Mouse (Mus musculus): ENCODE measurements around the gene Arl10. TPM values are rescaled to one million over a fixed set of nuclear protein-coding genes. Genes with fewer than 3 reads are reported as not detected.

Gene Arl10
- total and polyA plus RNA-seq, 3 experiments, result 1.7 to 17.4 (median 2.5) TPM

DNA sequence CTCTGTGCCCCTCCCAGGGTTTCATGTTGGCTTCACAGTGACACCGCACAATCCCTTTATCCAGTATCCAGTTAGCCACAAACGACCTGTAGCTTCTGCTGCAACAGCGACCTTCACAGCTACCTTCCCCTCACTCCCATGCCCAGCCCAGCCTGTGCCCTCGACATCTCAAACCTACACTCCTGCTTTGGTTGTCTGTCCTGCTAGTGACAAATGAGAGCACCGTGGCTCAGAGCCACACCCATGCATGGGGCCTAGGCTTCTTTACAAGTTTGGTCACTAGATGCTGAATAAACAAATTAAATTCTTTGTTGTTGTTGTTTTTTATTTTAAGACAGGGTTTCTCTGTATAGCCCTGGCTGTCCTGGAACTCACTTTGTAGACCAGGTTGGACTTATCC lies 32.4 kb downstream of the Arl10 start:
- Histone ChIP-seq H3K36me3 (replicated peaks in 1 of 2; ENCODE audit: control insufficient read depth in 1 of 2, insufficient read depth in 1 of 2, low read length in 1 of 2) (peaks cover 0 to 18% of the 10 kb centered on the region in 2 experiments), H3K27me3 (replicated peaks) (no peaks in the 10 kb centered on the region), H3K79me2 (replicated peaks; ENCODE audit: control insufficient read depth, extremely low read depth, insufficient read depth, poor library complexity, severe bottlenecking) (no peaks in the 10 kb centered on the region), H3K9ac (ENCODE audit: insufficient read depth, low read depth) (no peak overlapping the region), H3K27ac (ENCODE audit: insufficient read depth, low read depth) (no peak overlapping the region), H3K4me1 (ENCODE audit: control insufficient read depth in 1 of 2, insufficient read depth in 2 of 2) (peaks cover 0 to 10% of the 10 kb centered on the region in 2 experiments; a peak in 2 of 4 replicates), H3K4me2 (ENCODE audit: insufficient read depth, low read depth, poor library complexity, severe bottlenecking) (no peak overlapping the region), H3K4me3 (replicated peaks in 1 of 3; ENCODE audit: low read depth in 2 of 3, low read length in 2 of 3, poor library complexity in 1 of 3) (no peak overlapping the region), H3K9me3 (replicated peaks; ENCODE audit: low read length) (no peaks in the 10 kb centered on the region)
- TF ChIP-seq POLR2A (IDR thresholded peaks at IDR 0.05; ENCODE audit: low read depth, low read length) (no peak), TBP (conservative IDR thresholded peaks at IDR 0.05; ENCODE audit: low read depth, low read length) (no peak), MEF2A (IDR thresholded peaks at IDR 0.05; ENCODE audit: borderline replicate concordance, low read depth, low read length) (no peak), E2F4 (IDR thresholded peaks at IDR 0.05; ENCODE audit: insufficient replicate concordance, low read depth, low read length) (no peak), POLR2AphosphoS2 (IDR thresholded peaks at IDR 0.05; ENCODE audit: low read depth, low read length) (no peak), ZC3H11A (IDR thresholded peaks at IDR 0.05; ENCODE audit: low read depth, low read length) (no peak), MAZ (IDR thresholded peaks at IDR 0.05; ENCODE audit: low read depth, low read length) (no peak), PAX5 (IDR thresholded peaks at IDR 0.05; ENCODE audit: low read length) (no peak), ETS1 (conservative IDR thresholded peaks at IDR 0.05; ENCODE audit: low read depth, low read length) (no peak), MXI1 (IDR thresholded peaks at IDR 0.05; ENCODE audit: low read depth, low read length) (no peak), MAFK (IDR thresholded peaks at IDR 0.05; ENCODE audit: insufficient replicate concordance, low read length) (no peak), HCFC1 (IDR thresholded peaks at IDR 0.05; ENCODE audit: low read depth, low read length) (no peak), TCF12 (IDR thresholded peaks at IDR 0.05; ENCODE audit: low read depth, low read length) (no peak), JUN (IDR thresholded peaks at IDR 0.05; ENCODE audit: insufficient read depth, low read depth, low read length) (no peak), RAD21 (IDR thresholded peaks at IDR 0.05; ENCODE audit: low read depth, low read length) (no peak), USF2 (conservative IDR thresholded peaks at IDR 0.05; ENCODE audit: low read depth, low read length) (no peak), RCOR1 (conservative IDR thresholded peaks at IDR 0.05; ENCODE audit: low read depth, low read length) (no peak), KAT2A (IDR thresholded peaks at IDR 0.05; ENCODE audit: insufficient replicate concordance, low read length) (no peak)
- dilution Hi-C loops (cut with MboI; ENCODE audit: extremely low pct_ligation_motif_present, extremely low pct_unique_long_range_greater_than_20kb, low sequenced_read_pairs) (no loop called here), in situ Hi-C loops (cut with MboI; ENCODE audit: low pct_ligation_motif_present, low pct_unique_long_range_greater_than_20kb, low sequenced_read_pairs) (no loop called here)
- DNase-seq (ENCODE audit: extremely low read depth), result no peak

DNA sequence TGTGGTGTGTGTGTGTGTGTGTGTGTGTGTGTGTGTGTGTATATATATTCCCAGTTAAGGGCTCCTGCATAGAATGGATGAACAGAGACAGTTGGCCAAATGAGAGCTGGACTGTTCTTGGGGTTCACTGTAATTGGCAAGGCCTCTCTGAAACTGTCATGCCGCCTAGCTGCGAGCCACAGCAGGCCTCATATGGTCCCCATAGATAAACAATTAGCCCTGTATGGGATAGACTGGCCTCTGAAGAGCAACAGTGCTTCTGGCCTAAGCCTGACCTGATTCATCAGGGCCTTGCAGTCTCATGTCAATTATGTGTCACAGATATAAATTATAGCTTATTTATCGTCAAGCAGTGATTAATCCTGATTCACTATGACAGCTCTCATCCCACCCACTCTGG lies 33.2 kb downstream of the Arl10 start:
- Histone ChIP-seq H3K4me3 (replicated peaks in 1 of 3; ENCODE audit: low read depth in 2 of 3, low read length in 2 of 3, poor library complexity in 1 of 3) (no peak overlapping the region), H3K79me2 (replicated peaks; ENCODE audit: control insufficient read depth, extremely low read depth, insufficient read depth, poor library complexity, severe bottlenecking) (no peaks in the 10 kb centered on the region), H3K27ac (ENCODE audit: insufficient read depth, low read depth) (no peak overlapping the region), H3K4me1 (ENCODE audit: control insufficient read depth in 1 of 2, insufficient read depth in 2 of 2) (peaks cover 0 to 10% of the 10 kb centered on the region in 2 experiments; a peak in 2 of 4 replicates), H3K4me2 (ENCODE audit: insufficient read depth, low read depth, poor library complexity, severe bottlenecking) (no peak overlapping the region), H3K9me3 (replicated peaks; ENCODE audit: low read length) (no peaks in the 10 kb centered on the region), H3K36me3 (replicated peaks in 1 of 2; ENCODE audit: control insufficient read depth in 1 of 2, insufficient read depth in 1 of 2, low read length in 1 of 2) (peaks cover 0 to 18% of the 10 kb centered on the region in 2 experiments), H3K9ac (ENCODE audit: insufficient read depth, low read depth) (no peak overlapping the region), H3K27me3 (replicated peaks) (no peaks in the 10 kb centered on the region)
- in situ Hi-C loops (cut with MboI; ENCODE audit: low pct_ligation_motif_present, low pct_unique_long_range_greater_than_20kb, low sequenced_read_pairs) (no loop called here), dilution Hi-C loops (cut with MboI; ENCODE audit: extremely low pct_ligation_motif_present, extremely low pct_unique_long_range_greater_than_20kb, low sequenced_read_pairs) (no loop called here)
- no peak for TF ChIP-seq MXI1 (IDR thresholded peaks at IDR 0.05; ENCODE audit: low read depth, low read length)
- no peak for TF ChIP-seq TCF12 (IDR thresholded peaks at IDR 0.05; ENCODE audit: low read depth, low read length)
- no peak for TF ChIP-seq NRF1 (IDR thresholded peaks at IDR 0.05; ENCODE audit: low read depth, low read length)
- no peak for TF ChIP-seq PAX5 (IDR thresholded peaks at IDR 0.05; ENCODE audit: low read length)
- TF ChIP-seq JUN (IDR thresholded peaks at IDR 0.05; ENCODE audit: insufficient read depth, low read depth, low read length), result no peak
- TF ChIP-seq POLR2AphosphoS2 (IDR thresholded peaks at IDR 0.05; ENCODE audit: low read depth, low read length), result no peak
- TF ChIP-seq BHLHE40 (IDR thresholded peaks at IDR 0.05; ENCODE audit: low read depth, low read length), result no peak
- TF ChIP-seq SIN3A (IDR thresholded peaks at IDR 0.05; ENCODE audit: low read length), result no peak
- no peak for DNase-seq (ENCODE audit: extremely low read depth)

Measured in CH12.LX (cell line).